Mouse (Mus musculus): ENCODE measurements around the gene Apc2.

Gene Apc2

DNA sequence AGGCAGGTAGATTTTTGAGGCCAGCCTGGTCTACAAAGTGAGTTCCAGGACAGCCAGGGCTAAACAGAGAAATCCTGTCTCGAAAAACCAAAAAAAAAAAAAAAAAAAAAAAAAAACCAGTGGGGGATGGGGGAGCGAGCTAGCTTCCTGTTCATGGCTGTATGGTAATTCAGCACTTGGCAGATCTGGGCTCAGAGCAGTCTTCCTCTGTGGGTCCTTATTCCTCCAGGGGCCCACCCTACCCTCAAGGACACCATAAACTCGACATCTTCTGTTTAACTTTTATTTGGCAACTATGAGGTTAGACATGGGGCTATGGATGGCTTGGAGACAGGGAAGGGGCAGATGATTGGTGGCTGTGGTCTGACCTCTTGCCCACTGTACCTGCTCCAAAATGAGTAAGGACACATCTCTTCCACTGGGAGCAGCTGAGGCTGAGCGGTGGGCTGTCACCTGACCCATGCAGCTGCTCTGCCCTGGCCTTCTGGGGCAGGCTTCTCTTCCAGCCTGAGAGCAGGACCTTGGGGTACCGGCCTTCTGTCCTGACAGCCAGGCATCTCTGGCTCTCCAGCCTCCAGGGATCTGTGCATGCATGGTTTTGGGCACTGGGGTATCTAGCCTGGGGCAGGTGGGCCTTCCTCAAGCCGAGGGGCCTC is 25.4 kb downstream of the Apc2 start:
- DNase-seq (ENCODE audit: low spot score in 2 of 2), result no peak

DNA sequence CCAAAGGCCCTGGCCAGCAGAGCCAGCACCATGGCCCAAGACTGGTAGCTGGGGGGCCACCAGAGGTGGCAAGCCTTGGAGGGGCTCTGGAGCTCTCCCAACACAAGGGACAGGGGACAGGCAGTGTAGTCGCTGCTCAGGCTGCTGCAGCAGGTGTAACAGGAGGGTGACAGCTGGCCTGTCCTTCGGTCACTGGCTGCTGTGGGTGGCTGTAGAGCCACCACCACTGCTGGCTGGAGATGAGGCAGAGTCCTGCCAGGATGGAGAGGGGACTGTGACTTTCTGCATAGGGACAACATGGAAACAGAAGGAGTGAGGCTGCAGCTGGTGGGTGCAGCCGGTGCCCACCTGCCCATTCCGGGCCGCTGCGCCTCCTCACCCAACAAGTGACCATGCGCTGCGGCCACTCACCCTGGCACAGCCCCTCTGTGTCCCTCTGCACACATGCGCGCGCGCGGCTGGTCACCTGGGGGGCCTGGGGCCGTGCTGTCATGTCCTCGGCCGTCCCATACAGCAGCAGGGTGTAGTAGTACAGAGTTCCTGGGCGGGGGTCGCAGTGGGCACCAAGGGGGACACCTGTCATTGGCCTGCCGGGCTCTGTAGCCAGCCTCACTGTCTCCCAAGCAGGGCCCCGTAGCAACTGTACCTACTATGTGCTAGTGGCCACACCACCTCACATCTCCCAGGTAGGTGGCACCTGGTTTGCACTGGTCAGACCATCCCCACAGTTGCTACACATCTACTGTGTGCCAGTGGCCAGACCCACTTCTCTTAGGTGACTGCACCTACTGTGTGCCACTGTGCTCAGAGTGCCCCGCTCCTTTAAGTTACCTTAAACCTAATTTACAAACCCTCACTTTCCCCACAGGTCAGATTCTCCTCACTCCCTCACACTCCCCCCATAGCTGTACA is 26.1 kb downstream of the Apc2 start:
- DNase-seq (ENCODE audit: low spot score in 2 of 2), result no peak

DNA sequence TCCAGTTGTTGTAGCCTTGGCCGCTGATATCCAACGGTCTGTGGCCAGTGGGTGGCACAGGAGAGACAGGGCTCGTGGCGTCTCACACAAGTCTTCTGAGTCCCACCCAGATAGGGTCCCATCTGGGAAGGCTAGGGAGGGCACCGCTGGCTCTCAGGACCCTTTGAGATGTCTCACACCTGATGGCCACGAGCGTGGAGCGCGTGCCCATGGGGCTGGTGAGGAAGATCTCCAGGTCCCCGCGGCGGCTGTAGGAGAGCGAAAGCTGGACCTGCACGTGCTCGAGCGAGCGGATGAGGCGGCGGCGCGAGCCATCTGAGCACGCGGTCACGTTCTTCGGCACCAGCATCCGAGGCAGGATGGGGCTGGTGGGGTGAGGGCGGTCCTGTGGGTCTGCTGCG is 27.0 kb downstream of the Apc2 start:
- no peak for DNase-seq (ENCODE audit: low spot score in 2 of 2)

DNA sequence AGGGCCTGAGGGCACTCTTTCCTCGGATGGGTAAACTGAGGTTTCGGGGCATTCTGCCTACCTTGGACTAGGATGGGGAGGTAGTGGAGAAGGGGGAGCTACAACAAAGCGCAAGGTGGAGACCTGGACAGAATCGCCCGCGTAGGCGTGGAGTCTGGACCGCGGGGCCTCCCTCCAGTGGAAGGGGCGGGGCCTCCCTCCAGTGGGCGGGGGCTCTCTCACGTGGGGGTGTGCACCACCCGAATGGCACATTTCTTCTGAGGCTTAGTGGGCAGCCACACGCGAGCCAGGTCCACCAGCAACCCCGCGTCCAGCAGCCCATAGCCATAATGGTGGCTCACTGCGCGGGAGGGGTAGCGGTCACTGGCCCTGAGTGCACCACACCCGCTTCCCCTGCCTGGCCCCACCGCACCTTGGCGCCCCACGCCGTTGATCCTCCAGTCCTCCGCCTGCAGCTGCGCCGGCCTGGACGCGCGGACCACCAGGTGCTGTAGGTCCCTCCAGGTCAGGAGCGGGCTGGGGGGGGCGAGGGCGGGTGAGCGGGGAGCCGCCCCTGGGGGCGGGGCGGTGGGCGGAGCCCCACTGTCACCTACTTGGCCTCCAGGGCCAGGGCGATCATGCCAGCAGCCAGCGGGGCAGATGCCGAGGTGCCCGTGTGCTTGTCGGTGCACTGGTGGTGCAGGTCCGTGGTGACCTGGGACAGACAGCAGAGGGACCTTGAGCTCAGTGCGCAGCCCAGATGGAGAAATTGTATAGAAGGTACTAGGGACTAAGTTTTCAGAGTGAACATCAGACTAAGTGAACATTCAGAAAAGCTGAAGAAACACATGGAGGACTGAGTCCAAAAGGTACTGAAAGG is 27.7 kb downstream of the Apc2 start:
- DNase-seq (ENCODE audit: low spot score in 2 of 2), result peak; percentile 67 to 79

DNA sequence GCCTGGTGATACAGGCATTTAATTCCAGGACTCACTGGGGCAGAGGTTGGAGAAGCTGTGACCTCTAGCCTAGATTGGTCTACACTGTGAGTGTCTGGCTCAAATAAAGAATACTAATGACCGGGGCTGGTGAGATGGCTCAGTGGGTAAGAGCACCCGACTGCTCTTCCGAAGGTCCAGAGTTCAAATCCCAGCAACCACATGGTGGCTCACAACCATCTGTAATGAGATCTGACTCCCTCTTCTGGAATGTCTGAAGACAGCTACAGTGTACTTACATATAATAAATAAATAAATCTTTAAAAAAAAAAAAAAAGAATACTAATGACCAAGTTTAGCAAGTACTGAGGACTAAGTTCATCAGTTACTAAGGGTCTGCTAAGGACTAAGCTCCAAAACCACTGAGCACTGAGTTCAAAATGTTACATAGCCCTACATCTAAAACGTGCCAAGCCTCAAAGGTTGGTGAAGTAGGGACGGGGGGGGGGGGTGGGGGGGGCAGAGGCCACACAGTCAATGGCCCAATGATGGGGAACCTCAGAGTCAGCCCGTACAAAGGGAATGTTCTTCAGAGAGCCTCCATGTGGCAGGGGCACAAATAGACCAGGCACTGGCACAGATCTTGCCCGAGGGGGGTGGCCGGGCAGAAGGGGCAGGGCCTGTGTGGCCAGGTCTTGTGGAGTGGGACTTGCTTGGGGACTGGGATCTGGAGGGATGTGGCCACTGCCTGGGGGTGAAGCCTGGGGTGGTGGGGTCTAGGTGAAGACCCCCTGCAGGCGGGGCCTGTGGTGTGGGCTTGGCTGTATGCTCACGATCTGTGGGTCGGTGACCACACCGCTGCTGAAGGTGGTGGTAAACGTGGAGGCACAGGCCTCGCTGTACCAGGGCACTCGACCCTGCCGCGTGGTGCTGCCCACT is 28.6 kb downstream of the Apc2 start:
- DNase-seq (ENCODE audit: low spot score in 2 of 2), result no peak

DNA sequence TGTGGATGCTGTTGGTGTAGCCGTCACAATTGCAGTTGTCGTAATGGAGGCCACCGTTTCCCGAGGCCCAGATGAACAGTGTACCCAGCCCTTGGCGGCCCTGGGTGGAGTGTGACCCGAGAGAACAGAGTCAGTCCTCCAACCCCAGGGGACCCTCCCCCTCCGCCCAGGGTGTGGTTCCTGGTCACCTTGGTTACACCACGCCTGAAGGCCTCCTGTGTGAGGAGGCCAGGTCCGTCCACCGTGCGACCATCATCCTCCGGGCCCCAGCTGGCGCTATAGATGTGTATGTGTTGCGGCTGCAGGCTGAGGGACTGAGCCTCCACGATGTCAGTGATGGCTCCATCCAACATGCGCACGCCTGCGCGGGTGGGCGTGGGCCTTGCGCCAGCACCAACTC is 29.3 kb downstream of the Apc2 start:
- DNase-seq (ENCODE audit: low spot score in 2 of 2), result no peak

DNA sequence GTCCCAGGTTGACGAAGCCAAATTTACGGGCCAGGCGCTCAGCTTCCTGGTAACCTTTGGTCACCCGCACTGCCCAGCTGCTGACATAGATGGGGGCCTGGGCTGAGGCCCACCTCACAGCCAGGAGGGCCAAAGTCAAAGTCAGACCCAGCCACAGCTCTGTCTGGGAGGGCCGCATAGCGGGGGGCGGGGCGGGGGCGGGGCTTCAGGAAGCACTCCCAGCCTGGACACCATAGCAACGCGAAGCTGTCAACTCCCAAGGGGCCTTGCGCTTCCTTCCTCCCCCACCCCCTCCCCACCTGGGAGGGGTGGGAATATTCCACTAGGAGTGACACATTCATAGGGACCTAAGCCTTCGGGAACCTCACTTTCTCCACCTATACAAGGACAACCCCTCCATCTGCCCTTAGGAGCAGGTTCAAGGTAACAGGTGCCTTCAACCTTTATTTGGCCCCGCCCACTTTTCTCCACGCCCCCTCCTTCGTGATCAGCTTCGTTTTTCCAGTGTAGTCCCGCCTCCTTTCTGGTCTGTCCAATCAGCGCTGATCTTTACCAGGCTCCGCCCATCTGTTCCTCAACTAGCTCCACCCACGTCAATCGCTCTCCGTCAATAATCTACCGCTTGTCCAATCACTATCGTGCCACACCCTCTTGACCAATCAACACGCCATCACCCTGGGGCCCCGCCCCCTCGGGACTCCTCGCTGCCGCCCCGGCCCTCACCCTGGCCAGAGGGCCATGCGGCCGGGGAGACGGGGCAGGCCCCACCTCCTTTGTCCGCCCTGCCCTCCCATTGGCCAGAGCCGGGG is 33.7 kb downstream of the Apc2 start, which contains the start of the genes Pcsk4 and Reep6:
Gene Pcsk4 (minus strand): TSS at position 226 of the 809 bp plus-strand sequence.
Gene Reep6 (plus strand): TSS at position 681 of the 809 bp plus-strand sequence.
- DNase-seq (ENCODE audit: low spot score in 2 of 2), result peak; percentile 97 to 98

DNA sequence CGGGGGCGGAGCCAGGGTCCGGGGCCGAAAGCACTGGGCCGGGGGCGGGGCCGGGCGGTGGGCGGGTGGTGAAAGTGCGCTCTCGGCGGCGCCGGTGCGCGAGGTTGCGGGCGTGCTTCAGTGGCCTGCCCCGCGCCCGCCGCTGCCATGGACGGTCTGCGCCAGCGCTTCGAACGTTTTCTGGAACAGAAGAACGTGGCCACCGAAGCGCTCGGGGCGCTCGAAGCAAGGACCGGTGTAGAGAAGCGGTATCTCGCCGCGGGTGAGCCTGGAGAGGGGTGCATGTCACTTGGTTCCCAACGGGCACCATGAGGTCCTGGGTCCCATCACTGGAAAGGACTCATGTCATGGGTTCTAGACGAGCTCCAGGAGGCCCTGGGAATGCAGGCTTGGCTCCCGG is 34.3 kb downstream of the Apc2 start:
- DNase-seq (ENCODE audit: low spot score in 2 of 2), result no peak

DNA sequence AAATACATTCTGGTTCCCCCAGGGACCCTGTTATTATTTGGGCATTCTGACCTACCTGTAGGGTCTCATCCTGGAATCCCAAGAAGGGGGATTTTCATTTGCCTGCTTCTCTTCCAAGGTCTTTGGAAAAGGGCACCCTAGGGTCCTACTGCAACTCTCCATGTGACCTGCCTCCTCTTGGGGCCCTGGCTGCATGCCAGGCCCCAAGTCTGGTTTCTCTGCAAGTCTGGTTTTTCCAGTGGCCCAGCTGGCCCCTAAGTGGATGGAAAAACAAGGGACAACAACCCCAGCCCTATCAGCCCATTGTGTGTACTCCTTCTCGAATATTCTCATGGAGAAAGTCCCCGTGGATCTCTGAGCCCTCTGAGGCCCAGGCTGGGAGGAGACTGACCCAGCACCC is 35.1 kb downstream of the Apc2 start:
- no peak for DNase-seq (ENCODE audit: low spot score in 2 of 2)

DNA sequence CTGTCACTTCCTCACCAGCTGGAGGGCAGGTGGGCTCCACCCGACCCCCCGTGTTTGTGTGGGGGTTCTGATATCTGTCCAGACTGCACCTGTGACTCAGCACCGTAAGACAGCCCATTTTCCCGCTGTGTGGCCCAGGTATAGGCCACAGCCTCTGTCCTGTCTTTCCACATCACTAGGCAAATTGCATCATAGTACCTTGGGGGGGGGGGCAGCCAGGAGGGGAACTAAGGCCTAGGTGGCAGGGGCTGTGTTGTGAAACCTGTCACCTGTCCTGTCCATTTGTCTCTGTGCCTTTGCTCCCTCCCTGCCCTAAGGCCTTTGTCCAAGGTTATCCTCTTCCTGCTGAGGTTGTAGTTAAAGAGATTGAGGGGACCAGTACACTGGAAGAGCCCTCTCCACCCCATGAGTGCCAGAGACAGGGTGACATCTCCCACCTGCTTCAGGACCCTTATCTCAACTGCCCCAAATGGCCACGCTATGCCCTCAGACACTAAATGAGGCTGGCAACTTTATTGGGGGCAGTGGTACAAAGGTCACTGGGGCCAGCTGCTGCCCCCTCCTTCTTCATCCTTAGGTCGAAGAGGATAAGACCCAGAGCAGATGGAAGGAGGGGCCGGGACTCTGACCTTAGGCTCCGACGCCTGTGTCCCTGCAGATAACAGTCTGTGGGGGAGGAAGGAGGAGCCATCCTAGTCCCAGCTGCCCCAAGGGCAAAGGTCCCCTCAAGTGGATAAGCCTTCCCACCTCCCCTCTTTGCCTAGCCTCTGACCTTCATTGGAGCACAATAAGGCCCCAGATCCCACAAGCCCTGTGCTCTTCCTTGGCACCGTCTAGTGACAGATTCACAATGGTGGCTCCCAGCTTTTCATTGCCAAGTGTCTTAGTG is 36.1 kb downstream of the Apc2 start:
- no peak for DNase-seq (ENCODE audit: low spot score in 2 of 2)

DNA sequence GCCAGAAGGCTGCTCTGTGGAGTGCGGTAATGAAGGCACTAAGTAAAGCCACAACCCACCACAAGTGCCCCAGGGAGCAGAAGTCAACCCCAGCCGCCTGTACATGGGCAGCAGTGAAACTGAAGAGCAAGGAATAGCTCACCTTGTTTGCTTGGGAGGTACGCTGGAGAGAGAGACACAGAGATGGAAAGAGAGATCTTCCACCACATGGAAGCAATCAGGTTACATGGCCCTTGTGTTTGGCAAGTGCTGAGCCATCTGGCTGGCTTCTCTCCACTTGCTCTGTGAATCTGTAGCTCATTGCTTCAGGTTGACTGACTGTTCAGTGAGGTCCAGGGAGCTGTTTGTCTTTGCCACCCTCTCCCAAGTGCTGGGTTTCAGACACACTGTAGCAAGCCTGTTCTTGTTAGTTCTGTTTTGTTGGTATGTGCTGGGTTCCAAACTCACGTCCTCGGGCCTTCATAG is 36.8 kb downstream of the Apc2 start:
- DNase-seq (ENCODE audit: low spot score in 2 of 2), result no peak

DNA sequence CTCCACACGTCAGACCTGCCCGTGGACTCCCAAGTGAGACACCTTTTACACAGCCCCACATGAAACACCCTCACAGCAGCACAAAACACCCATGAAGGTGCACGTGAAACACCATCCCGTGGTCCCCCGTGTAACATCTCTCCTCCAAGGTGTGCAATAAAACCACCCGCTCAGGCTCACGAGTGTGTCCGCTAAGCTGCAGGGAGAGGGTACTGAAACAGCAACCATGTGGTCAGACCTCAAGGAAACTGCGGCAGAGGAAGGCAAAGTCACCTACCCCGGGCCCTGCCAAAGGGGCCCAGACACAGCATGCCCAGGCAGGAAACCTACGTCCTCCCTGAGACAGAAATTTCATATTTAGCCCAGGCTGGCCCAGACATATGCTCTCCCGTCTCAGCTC is 40.5 kb downstream of the Apc2 start:
- DNase-seq (ENCODE audit: low spot score in 2 of 2), result no peak

DNA sequence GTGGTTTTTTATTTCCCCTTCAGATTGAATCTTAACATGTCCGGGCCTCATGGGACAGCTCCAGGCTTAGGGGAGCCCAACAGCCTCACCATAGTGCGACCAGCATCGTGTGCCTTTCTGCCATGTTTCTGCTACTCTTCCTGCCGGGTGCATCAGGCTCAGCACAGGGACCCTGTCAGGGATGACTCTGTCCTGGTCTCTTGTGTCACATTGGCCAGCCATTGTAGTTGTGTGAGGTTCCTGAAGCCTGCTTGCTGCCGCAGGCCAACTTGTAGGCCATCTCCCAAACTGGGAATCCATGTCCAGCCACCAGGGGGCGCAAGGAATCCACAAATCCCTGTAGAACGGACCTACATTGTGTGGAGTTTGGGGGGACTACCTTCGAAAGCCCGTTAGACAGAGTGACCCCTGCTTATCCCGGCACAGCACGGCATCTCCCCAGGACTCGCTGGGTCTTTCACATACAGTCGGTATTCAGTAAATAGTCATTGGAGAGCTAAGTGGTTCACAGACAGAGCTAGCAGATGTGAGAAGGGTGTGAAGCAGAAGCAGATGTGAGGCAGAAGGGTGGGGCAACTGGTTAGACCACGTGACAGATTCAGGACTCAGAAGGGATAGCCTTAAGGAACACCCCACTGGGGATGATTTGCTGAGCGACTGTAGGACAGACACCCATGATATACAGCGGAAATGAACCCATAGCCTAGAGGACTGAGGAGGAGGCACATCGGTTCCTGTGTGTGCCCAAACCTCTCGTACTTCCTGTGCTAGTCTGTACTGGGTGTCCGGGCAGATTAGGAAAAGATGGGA is 44.4 kb downstream of the Apc2 start:
- peak; percentile 72 to 89 for DNase-seq (ENCODE audit: low spot score in 2 of 2)

DNA sequence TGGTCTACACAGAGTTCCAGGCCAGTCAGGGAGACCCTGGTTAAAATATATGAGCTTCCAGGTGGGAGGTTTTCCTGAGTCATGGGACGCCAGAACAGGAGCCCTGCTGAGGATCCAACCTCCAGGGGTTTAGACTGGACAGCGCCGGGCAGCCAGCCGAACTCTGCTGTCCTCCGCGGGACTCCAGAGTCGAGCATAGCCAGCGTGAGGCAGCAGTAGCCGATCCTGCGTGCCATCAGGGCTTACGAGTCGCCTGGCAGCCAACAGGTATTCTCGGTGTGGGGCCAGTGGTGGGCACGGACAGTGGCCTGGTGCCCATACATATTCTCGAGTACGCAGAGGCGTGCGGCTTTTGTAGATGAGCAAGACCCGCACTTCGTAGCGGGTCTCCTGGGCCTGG is 45.2 kb downstream of the Apc2 start:
- DNase-seq (ENCODE audit: low spot score in 2 of 2), result no peak

DNA sequence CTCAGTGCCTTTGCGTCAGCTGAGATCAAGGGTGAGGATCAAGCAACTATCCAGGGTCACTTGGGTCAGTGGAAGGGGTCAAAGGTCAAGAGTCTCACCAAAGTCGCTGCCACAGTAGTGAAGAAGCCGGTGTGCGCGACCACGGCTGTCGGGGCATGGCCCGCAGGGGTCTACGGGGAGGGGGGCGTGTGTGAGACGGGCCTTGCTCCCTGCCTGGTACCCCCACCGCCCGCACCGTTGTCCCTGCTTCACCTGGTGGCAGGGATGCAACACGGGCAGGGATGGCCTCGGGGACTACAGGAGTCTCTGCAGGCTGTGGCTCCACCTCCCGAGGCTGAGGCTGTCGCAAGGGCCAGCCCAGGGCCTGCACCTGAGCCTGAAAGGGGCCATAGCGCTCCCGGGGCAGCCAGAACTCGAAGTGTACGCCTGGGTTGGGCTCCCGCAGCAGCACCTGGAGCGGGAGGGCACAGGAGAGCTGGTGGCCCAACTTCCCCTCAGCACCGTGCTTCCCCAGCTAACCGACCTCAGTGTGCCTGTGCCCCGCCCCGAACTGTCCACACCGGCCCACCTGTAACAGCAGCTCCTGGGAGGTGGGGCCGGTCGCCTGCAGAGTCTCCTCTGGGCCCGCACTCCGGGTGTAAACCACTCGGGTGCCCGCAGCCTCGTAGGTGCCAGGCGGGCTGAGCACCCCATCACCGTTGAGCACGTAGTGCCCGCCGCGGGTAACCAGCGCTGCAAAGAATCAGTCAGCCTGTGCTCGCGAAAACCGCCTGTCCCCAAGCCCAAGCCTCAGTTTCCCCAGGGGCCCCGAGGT is 45.9 kb downstream of the Apc2 start:
- no peak for DNase-seq (ENCODE audit: low spot score in 2 of 2)

DNA sequence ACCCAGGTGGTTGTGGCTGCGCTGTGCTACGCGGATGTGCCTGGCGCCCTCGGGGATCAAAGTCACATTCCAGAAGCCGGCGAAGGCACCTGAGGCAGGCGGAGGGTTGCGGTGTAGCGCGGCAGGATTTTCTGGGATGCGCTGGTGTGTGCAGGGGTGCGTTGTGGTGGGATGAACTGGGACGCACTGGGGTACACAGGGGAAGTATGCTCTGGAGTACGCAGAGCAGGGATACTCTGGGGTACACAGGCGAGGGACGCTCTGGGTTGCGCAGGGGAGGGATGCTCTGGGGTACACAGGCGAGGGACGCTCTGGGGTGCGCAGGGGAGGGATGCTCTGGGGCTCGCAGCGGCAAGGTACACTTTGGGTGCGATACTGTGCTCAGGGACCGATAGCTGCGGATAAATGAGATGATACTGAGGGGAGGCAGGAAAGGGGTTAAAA is 46.5 kb downstream of the Apc2 start:
- no peak for DNase-seq (ENCODE audit: low spot score in 2 of 2)

DNA sequence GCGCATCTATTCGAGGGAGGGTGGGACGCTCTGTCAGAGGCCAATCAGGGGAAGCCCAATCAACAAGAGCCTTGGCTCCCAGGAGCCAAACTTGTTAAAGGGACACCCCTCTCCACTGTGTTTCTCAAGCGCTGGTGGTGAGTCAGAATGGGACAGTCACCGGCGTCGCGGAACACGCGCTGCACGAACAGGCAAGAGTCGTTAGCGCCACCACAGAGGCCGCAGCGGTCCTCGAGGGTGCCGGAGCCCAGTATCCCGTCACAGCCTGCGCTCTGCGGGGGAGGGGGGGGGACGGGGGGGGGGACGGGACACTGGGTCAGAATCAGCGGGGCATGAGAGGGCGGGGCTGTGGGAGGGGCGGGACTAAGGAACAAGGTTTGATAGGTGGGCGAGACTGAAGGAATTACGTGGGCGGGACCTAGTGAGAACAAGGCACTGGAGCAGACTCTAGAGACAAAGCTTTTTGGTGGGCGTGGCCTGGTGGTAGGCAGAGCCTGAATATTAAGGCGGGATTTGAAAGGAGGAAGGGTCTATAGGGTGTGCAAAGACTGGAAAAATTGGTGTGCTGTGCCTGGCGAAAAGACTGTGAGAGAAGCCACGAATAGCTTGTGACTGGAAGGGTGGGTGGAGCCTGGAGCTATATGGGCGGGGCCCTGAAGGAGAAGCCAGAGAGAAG is 47.1 kb downstream of the Apc2 start:
- peak in 1 of 2 experiments; percentile 51 for DNase-seq (ENCODE audit: low spot score in 2 of 2)

Data from urinary bladder, postnatal 4 days (tissue).